Mouse (Mus musculus) C3H10T1/2 (cell line): ENCODE data around the gene Ly6g6d. TPM values are rescaled to one million over a fixed set of nuclear protein-coding genes. Genes with fewer than 3 reads are reported as not detected.

Source experiments
- polyA plus RNA-seq, 2 experiments: library from polyadenylated mRNA; unstranded; fragments of >200 nt; fragmentation: generic; extraction: Trizol; gene quantifications; one replicate each; pipeline ENCODE4 v1.2.1; 2012; ENCODE audit warnings: missing spikeins in 2 of 2

The Ly6g6d gene
- polyA plus RNA-seq, 2 experiments, result not detected

Other genes with a start within 250 kb of the Ly6g6d start
- 10 to 100 TPM; 38.4 to 44.5 TPM for gene Stk19, start 241.1 kb downstream of the Ly6g6d start, polyA plus RNA-seq
- 10 to 100 TPM; 47.7 to 51.0 TPM for gene Dxo, start 241.0 kb downstream of the Ly6g6d start, polyA plus RNA-seq
- 10 to 100 TPM; 19.7 to 48.2 TPM for gene Skiv2l, start 227.9 kb downstream of the Ly6g6d start, polyA plus RNA-seq
- 100 to 1,000 TPM in 1 of 2 experiments, 10 to 100 TPM in 1; 65.1 to 134 TPM for gene Nelfe, start 227.7 kb downstream of the Ly6g6d start, polyA plus RNA-seq
- 1 to 10 TPM in 1 of 2 experiments, under 1 TPM in 1; 0.09 to 1.2 TPM for gene Cfb, start 215.5 kb downstream of the Ly6g6d start, polyA plus RNA-seq
- gene Zbtb12, start 198.6 kb downstream of the Ly6g6d start, polyA plus RNA-seq, result 10 to 100 TPM in 1 of 2 experiments, 1 to 10 TPM in 1; 7.9 to 21.3 TPM
- gene Gm20547, start 196.0 kb downstream of the Ly6g6d start, polyA plus RNA-seq, result not detected
- under 1 TPM; 0.44 to 0.51 TPM for gene C2, start 179.8 kb downstream of the Ly6g6d start, polyA plus RNA-seq
- 100 to 1,000 TPM; 206 to 224 TPM for gene Ehmt2, start 179.6 kb downstream of the Ly6g6d start, polyA plus RNA-seq
- gene Slc44a4, start 163.6 kb downstream of the Ly6g6d start, polyA plus RNA-seq, result not detected
- 10 to 100 TPM in 1 of 2 experiments, 1 to 10 TPM in 1; 6.2 to 20.0 TPM for gene Neu1, start 146.8 kb downstream of the Ly6g6d start, polyA plus RNA-seq
- 10 to 100 TPM in 1 of 2 experiments, 1 to 10 TPM in 1; 5.1 to 34.0 TPM for gene Hspa1b, start 118.8 kb downstream of the Ly6g6d start, polyA plus RNA-seq
- not detected for gene Gm20481, start 108.2 kb downstream of the Ly6g6d start, polyA plus RNA-seq
- gene Hspa1a, start 105.9 kb downstream of the Ly6g6d start, polyA plus RNA-seq, result under 1 TPM; 0.08 to 0.32 TPM
- gene Hspa1l, start 105.4 kb downstream of the Ly6g6d start, polyA plus RNA-seq, result 1 to 10 TPM in 1 of 2 experiments, under 1 TPM in 1; 0.16 to 1.9 TPM
- 100 to 1,000 TPM in 1 of 2 experiments, 10 to 100 TPM in 1; 85.9 to 302 TPM for gene Lsm2, start 96.2 kb downstream of the Ly6g6d start, polyA plus RNA-seq
- gene Vars, start 77.1 kb downstream of the Ly6g6d start, polyA plus RNA-seq, result 100 to 1,000 TPM; 118 to 278 TPM
- under 1 TPM; 0.02 to 0.09 TPM for gene Vwa7, start 61.5 kb downstream of the Ly6g6d start, polyA plus RNA-seq
- gene Sapcd1, start 50.0 kb downstream of the Ly6g6d start, polyA plus RNA-seq, result 1 to 10 TPM in 1 of 2 experiments, under 1 TPM in 1; 0.81 to 2.6 TPM
- 1 to 10 TPM; 2.2 to 3.3 TPM for gene Msh5, start 31.3 kb downstream of the Ly6g6d start, polyA plus RNA-seq
- gene Clic1, start 28.1 kb downstream of the Ly6g6d start, polyA plus RNA-seq, result 100 to 1,000 TPM; 603 to 758 TPM
- gene Ddah2, start 19.0 kb downstream of the Ly6g6d start, polyA plus RNA-seq, result 100 to 1,000 TPM in 1 of 2 experiments, 10 to 100 TPM in 1; 66.2 to 309 TPM
- 1 to 10 TPM in 1 of 2 experiments, under 1 TPM in 1; 0.11 to 1.9 TPM for gene Ly6g6c, start 12.7 kb downstream of the Ly6g6d start, polyA plus RNA-seq
- gene Mpig6b, start 11.9 kb downstream of the Ly6g6d start, polyA plus RNA-seq, result under 1 TPM in 1 of 2 experiments, not detected in 1; 0.14 TPM
- gene Ly6g6e, start 1.2 kb downstream of the Ly6g6d start, polyA plus RNA-seq, result not detected
- gene Ly6g6f, start 7.5 kb upstream of the Ly6g6d start, polyA plus RNA-seq, result not detected
- 100 to 1,000 TPM in 1 of 2 experiments, 10 to 100 TPM in 1; 38.3 to 112 TPM for gene Abhd16a, start 11.2 kb upstream of the Ly6g6d start, polyA plus RNA-seq
- not detected for gene Ly6g5c, start 30.2 kb upstream of the Ly6g6d start, polyA plus RNA-seq
- under 1 TPM; 0.12 to 0.45 TPM for gene Ly6g5b, start 37.4 kb upstream of the Ly6g6d start, polyA plus RNA-seq
- 10 to 100 TPM; 21.2 to 31.6 TPM for gene Gpank1, start 43.4 kb upstream of the Ly6g6d start, polyA plus RNA-seq
- 100 to 1,000 TPM; 326 to 608 TPM for gene Csnk2b, start 44.0 kb upstream of the Ly6g6d start, polyA plus RNA-seq
- gene D17H6S53E, start 48.3 kb upstream of the Ly6g6d start, polyA plus RNA-seq, result 10 to 100 TPM in 1 of 2 experiments, 1 to 10 TPM in 1; 6.0 to 17.0 TPM
- under 1 TPM in 1 of 2 experiments, not detected in 1; 0.44 TPM for gene Apom, start 54.0 kb upstream of the Ly6g6d start, polyA plus RNA-seq
- 100 to 1,000 TPM; 261 to 413 TPM for gene Bag6, start 57.1 kb upstream of the Ly6g6d start, polyA plus RNA-seq
- 100 to 1,000 TPM; 216 to 365 TPM for gene Prrc2a, start 86.8 kb upstream of the Ly6g6d start, polyA plus RNA-seq
- under 1 TPM in 1 of 2 experiments, not detected in 1; 0.47 TPM for gene Aif1, start 98.0 kb upstream of the Ly6g6d start, polyA plus RNA-seq
- 10 to 100 TPM in 1 of 2 experiments, 1 to 10 TPM in 1; 1.9 to 10.8 TPM for gene Lst1, start 110.4 kb upstream of the Ly6g6d start, polyA plus RNA-seq
- under 1 TPM; 0.05 to 0.06 TPM for gene Ltb, start 116.4 kb upstream of the Ly6g6d start, polyA plus RNA-seq
- not detected for gene Tnf, start 123.9 kb upstream of the Ly6g6d start, polyA plus RNA-seq
- gene Lta, start 127.3 kb upstream of the Ly6g6d start, polyA plus RNA-seq, result under 1 TPM; 0.12 to 0.13 TPM
- gene Gm16181, start 142.8 kb upstream of the Ly6g6d start, polyA plus RNA-seq, result under 1 TPM in 1 of 2 experiments, not detected in 1; 0.20 TPM
- gene Atp6v1g2, start 155.6 kb upstream of the Ly6g6d start, polyA plus RNA-seq, result 1 to 10 TPM; 1.8 to 4.6 TPM
- gene Nfkbil1, start 157.7 kb upstream of the Ly6g6d start, polyA plus RNA-seq, result 10 to 100 TPM; 26.9 to 35.6 TPM
- gene Ddx39b, start 163.7 kb upstream of the Ly6g6d start, polyA plus RNA-seq, result 100 to 1,000 TPM; 295 to 318 TPM
- 10 to 100 TPM; 15.2 to 43.8 TPM for gene H2-D1, start 184.7 kb upstream of the Ly6g6d start, polyA plus RNA-seq
- gene H2-Q1, start 242.3 kb upstream of the Ly6g6d start, polyA plus RNA-seq, result 1 to 10 TPM; 1.8 to 5.9 TPM